Mouse (Mus musculus) liver, adult (tissue): Measurements from ENCODE around the gene Trmt10c.

Source experiments
- GATA4 ChIP-seq: IDR thresholded peaks from 2 replicates; pipeline ENCODE4 v1.6.1; 2014; ENCODE audit warnings: mild to moderate bottlenecking, low read length; ENCODE audit not compliant: insufficient replicate concordance

Gene Trmt10c

DNA sequence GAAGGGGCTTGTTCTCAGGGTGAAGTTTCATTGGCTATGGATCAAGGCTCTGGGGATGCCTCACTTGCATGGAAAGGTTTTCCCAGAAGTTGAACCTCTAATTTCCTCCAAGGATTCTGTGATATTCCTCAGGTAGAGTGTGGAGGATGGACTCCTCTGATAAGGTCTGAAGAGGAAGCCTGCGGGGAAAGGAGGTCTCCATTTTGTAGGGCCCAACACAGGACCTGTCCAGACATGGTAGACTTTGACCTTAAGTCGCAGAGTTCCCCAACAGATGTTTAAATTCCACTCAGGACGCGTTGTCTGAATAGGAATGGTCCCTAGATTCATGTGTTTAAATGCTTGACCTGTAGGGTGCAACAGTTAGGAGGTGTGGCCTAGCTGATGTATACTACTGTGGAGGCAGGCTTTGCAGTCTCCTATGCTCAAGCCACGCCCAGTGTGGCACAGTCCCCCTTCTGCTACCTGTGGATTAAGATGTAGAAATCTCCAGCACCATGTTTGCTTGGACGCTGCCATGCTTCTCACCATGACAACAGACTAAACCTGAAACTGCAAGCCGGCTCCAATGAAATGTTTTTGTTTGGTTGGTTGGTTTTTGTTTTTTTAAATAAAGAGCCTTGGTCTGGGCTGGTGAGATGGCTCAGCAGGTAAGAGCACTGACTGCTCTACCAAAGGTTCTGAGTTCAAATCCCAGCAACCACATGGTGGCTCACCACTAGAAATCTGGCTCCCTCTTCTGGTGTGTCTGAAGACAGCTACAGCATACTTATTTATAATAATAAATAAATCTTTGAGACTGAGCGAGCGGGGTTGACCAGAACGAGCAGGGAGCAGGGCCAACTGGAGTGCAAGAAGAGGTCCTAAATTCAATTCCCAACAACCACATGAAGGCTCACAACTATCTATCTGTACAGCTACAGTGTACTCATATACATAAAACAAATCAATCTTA, 24.6 kb downstream of the Trmt10c start:
- TF ChIP-seq GATA4: no peak

- TF ChIP-seq GATA4: no peak
These were observed 28.8 kb downstream of the Trmt10c start for GRCm38 (mm10) chr16:56008862-56009261.

GRCm38 (mm10) chr16:56006798-56007197, 30.8 kb downstream of the Trmt10c start:
- TF ChIP-seq GATA4: no peak

DNA sequence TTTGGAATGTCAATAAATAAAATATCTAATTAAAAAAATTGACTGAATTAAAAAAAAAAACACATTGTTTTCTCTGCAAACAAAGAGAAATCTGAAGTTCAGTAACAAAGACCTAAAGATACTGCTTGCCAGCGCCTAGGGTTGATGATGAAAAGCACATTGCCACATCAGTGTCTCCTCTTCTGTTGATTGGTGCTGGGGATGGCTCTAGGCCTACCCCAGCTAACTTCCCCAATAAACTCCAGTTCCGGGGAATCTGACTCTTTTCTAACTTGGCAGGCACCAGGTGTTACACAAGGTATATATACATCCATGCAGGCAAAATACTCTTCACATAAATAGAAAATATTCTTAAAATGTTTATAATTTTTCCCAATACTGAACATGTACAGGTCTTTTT, 43.4 kb downstream of the Trmt10c start:
- no peak for TF ChIP-seq GATA4

DNA sequence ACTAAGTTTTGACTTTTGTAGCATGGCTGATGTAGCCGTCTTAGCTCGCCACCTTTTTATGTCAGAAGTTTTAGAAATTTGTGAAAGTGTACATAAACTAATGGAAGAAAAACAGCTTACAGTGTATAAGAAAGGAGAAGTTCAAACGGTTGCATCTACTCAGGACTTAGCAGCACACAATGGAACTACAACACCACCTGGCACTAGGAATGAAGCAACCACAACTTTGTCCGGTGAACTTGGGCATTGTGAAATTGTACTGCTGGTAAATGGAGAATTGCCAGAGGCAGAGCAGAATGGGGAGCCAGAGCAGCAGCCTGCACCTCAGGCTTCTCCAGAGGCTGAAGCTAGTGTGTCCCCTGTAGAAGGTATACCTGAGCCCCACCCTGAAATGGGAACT, 47.3 kb downstream of the Trmt10c start:
- no peak for TF ChIP-seq GATA4

DNA sequence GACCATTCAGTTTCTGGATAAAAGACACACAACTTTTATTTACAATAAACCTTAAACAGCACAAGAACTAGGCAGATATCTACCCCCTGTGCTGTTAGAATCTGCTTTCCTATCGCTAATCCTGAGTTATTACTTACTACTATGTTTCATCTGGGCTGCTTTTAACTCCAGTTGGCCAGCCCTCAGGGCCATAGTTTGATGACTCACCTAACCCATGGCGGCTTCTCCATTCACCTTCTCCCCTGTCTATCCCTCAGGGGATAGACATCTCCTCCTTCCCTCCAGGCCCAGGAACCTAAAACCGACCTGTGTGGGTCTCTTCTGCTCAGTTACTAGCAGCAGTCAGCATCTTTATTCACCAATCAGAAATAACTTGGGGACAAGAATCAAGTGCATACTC, 51.6 kb downstream of the Trmt10c start:
- TF ChIP-seq GATA4: no peak
